Mouse (Mus musculus) erythroblast, embryonic 14.5 days (primary cell): Measurements from ENCODE around the gene Mad1l1.

Experiments
- GATA1 ChIP-seq: IDR thresholded peaks from 2 replicates; pipeline ENCODE4 v1.6.1; 2012; ENCODE audit warnings: low read length, inconsistent platforms, mixed read lengths
- TAL1 ChIP-seq: IDR thresholded peaks from 3 replicates; pipeline ENCODE4 v1.6.1; 2012; ENCODE audit warnings: low read length, inconsistent platforms, mixed read lengths

GRCm38 (mm10) chr5:140026366-140026765 is 295.0 kb downstream of the Mad1l1 start:
- TF ChIP-seq GATA1: no peak
- TF ChIP-seq TAL1: no peak
